Mouse (Mus musculus) fat pad, adult 2 months (tissue): ENCODE data around the gene Mrpl45.

ENCODE experiments used
- DNase-seq: peaks from one replicate; pipeline ENCODE4 v3.0.0-alpha.2; 2011; ENCODE audit warnings: low read depth, low spot score; ENCODE audit errors: extremely low read depth

Gene Mrpl45

GRCm38 (mm10) chr11:97361948-97362648 lies 46.6 kb downstream of the Mrpl45 start, which contains the start of gene Socs7:
Socs7 (plus strand) TSS chr11:97362551.
- DNase-seq: no peak

- no peak for DNase-seq
Measured at GRCm38 (mm10) chr11:97362649-97362942, 47.1 kb downstream of the Mrpl45 start.

GRCm38 (mm10) chr11:97362943-97363643 lies 47.6 kb downstream of the Mrpl45 start:
- no peak for DNase-seq

GRCm38 (mm10) chr11:97363644-97363995 lies 48.1 kb downstream of the Mrpl45 start:
- no peak for DNase-seq

GRCm38 (mm10) chr11:97365556-97365955 lies 50.0 kb downstream of the Mrpl45 start:
- DNase-seq: no peak

GRCm38 (mm10) chr11:97368501-97368900 lies 53.0 kb downstream of the Mrpl45 start:
- no peak for DNase-seq

GRCm38 (mm10) chr11:97370329-97371091 lies 55.0 kb downstream of the Mrpl45 start:
- no peak for DNase-seq

- peak; percentile 88 for DNase-seq
Measured at GRCm38 (mm10) chr11:97372159-97372864, 56.8 kb downstream of the Mrpl45 start.

- DNase-seq: no peak
Measured at GRCm38 (mm10) chr11:97373402-97373801, 57.9 kb downstream of the Mrpl45 start.
